Mouse (Mus musculus) C2C12 (cell line): ENCODE data around the gene Hfm1.

Experiments used
- CTCF ChIP-seq: IDR thresholded peaks from one replicate; pipeline ENCODE4 v1.5.1; 2011; ENCODE audit not compliant: control insufficient read depth, insufficient read depth, insufficient read length
- MYOG ChIP-seq: IDR thresholded peaks from one replicate; pipeline ENCODE4 v1.6.1; 2011; ENCODE audit not compliant: control insufficient read depth, insufficient read length; ENCODE audit errors: extremely low read depth

DNA sequence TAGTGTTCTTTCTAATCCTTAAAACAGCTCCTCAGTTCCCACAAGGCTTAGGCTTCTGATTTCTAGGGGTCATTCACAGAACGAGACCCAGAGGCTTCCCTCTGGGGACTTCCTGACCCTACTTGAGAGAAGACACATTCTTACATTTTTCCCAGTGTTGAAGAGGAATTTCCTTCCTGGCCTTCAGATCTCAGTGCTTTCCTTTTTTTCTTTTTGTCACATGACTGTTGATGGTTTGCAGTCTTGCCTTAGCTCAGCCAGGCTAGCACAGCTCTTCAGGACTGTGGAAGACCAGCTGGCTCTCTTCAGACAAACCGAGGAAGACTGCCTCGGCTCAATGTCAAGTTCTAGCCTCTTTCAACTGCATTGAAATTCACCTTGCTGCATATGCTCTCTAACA, 30.3 kb upstream of the Hfm1 start:
- TF ChIP-seq CTCF, result no peak
- no peak for TF ChIP-seq MYOG
